Mouse (Mus musculus): ENCODE measurements around the gene Prdm2.

GRCm38 (mm10) chr4:143198371-143198770, 14.4 kb downstream of the Prdm2 start:
- TF ChIP-seq TAL1 (IDR thresholded peaks at IDR 0.05; ENCODE audit: low read length) (no peak), GATA1 (IDR thresholded peaks at IDR 0.05; ENCODE audit: low read length) (no peak)
